Mouse (Mus musculus) thymus, postnatal 36 days (tissue): ENCODE measurements around the gene Gm10354.
"Not testable (repeated sequence)": the region's sequence is repeated elsewhere in the genome, so short reads cannot be mapped to it uniquely, and the experiment has no call there.

Source experiments
- DNase-seq, 2 experiments: peaks; one replicate each; pipeline ENCODE4 v3.0.0; 2022; ENCODE audit warnings: mixed read lengths in 2 of 2

Gene Gm10354

GRCm38 (mm10) chr5:14978835-14979234 lies at the start of gene Gm10354:
Gene Gm10354 (minus strand): TSS chr5:14978935.
- not testable (repeated sequence) for DNase-seq

- not testable (repeated sequence) for DNase-seq
These were observed 45.6 kb upstream of the Gm10354 start for GRCm38 (mm10) chr5:15024316-15024715.

- DNase-seq, result not testable (repeated sequence)
These were observed 41.3 kb upstream of the Gm10354 start for GRCm38 (mm10) chr5:15020067-15020466.

DNA sequence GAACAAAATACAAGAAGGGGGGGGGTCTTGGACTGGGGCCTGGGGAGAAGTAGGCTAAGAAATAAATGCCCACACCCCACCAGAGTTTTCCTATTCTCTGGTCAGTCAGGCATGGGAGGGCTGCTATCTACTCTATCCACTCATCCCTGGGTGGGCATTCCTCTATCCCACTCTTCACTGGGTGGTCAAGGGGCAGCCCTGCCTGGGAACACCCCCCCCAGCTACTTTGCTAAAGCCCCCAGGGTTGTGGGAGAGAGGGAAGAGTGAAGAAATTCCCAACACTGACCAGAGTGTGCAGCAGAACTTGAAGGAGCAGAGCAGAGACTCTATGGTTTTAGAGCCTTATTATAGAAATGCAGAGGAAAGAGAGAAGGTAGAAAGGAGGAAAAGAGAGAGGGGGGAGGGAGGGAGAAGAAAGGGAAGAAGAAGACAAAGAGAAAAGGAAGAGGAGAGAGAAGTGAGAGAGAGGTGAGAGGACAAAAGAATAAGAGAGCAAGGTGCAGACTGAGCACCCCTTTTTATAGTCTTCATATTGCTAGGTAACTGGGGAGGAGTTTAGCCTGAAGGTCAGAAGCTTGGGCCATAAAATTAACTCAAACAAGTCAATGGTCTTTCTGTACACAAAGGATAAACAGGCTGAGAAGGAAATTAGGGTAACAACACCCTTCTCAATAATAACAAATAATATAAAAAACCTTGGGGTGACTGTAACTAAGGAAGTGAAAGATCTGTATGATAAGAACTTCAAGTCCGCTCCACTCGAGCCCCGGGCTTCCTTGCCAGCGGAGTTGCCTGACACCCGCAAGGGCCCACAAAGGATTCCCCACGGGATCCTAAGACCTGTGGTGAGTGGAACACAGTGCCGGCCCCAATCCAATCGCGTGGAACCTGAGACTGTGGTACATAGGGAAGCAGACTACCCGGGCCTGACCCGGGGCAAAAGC lies 32.2 kb upstream of the Gm10354 start:
- not testable (repeated sequence) for DNase-seq

- not testable (repeated sequence) for DNase-seq
These were observed 28.2 kb upstream of the Gm10354 start for GRCm38 (mm10) chr5:15006907-15007306.

GRCm38 (mm10) chr5:15006288-15006687 lies 27.6 kb upstream of the Gm10354 start:
- DNase-seq, result not testable (repeated sequence)

- DNase-seq, result not testable (repeated sequence)
These were observed 26.8 kb upstream of the Gm10354 start for GRCm38 (mm10) chr5:15005584-15005983.

DNA sequence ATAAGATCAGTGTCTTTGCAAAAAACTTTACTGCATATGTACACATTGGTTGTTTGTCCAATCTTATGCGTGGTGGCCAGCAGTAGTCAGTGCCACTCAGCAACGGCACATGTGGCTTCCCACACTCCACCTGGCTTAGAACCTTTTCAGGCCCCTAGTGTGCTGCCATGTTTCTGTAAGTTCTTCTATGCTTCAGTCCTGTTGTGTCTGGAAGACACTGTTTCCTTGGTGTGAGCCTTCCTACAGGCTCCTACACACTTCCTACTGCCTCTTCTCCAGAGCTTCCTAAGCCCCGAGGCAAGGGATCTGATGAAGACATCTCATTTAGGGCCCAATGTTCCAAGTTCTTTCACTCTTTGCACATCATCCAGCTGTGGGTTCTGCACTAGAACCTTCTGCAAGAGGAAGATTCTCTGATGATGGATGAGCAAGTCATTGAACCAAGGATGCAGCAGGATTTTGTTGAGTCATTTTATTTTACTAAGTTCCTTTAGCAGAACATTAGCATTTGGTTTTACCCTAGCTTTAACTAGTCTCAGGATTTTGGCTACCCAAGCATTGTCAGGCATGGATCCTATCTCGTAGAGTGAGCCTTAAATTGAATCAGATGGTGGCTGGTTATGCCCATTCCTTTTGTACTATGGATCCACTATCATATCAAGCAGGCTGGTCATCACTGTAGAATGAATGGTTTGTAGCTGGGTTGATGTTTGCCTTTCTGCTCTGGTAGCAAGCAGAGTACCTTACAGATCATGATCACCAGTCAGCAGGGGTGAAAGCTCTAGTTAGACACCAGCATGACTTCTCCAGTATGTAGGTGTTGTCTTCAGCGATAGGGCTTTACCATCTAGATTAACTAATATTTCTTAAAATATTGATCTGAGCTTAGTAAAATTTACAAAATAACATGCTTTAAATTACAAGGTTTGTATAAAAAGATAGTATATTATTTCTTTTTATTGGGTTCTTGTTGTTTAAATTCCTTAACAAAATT lies 26.1 kb upstream of the Gm10354 start:
- not testable (repeated sequence) for DNase-seq

- DNase-seq, result not testable (repeated sequence)
These were observed 19.3 kb upstream of the Gm10354 start for GRCm38 (mm10) chr5:14998077-14998476.

DNA sequence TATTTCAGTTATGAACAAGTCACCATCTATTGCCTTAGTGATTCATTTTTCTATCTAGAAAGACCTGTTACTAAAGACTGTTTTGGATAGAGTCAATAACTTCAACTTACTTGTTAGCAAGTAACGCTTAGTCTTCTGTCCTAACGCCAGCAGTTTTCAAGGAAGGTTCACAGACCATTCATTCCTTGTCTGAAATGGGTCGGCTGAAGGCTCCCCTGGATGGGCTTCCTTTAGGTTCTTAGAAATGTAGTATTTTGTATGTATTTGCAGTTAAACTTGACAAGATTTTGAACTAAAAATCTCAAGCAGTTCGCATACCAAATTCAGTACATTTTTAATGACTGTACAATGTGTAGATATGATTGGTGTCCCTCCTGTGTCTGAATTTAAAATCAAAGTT lies 18.8 kb upstream of the Gm10354 start:
- not testable (repeated sequence) for DNase-seq

DNA sequence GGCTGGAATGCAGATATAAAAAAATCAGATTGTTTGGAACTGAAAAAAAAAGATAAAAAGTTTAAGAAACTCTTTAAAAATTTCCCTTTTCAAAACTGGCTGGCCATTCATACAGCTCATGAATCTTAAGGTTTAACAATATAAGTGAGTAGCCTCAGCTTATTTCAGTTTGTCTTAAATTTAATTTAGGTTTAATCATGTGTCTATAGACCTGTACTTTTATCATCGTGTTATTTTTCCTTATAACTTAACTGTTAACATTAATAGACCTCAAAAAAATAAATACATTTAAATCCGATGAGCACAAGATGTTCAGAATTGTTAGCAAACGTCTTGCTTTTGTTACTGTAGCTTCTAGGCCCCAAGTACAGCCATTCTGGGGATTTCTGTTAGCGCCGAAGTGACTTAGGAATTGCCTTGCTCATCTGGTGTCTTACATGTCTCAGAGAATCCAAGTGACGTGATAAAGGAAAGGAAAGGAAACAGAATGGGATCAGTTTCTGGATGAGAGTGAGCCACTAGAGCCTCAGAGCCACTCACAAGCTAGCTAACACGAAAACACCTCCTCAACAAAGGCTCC lies 18.0 kb upstream of the Gm10354 start:
- DNase-seq, result not testable (repeated sequence)

DNA sequence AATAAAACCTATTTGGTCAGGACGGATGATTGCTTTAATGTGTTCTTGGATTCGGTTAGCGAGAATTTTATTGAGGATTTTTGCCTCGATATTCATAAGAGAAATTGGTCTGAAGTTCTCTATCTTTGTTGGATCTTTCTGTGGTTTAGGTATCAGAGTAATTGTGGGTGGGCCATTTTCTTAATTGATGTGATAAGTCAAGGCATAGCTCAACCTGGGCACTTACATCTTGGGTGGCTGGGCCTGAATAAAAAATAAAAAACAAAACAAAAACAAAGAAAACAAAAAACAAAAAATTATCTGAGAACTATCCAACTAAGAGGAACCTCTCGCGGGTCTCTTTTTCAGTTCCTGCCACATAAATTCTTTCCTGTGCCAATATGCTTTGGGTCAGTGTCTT lies 15.4 kb upstream of the Gm10354 start:
- not testable (repeated sequence) for DNase-seq

GRCm38 (mm10) chr5:14990375-14991158 lies 11.8 kb upstream of the Gm10354 start:
- not testable (repeated sequence) for DNase-seq

DNA sequence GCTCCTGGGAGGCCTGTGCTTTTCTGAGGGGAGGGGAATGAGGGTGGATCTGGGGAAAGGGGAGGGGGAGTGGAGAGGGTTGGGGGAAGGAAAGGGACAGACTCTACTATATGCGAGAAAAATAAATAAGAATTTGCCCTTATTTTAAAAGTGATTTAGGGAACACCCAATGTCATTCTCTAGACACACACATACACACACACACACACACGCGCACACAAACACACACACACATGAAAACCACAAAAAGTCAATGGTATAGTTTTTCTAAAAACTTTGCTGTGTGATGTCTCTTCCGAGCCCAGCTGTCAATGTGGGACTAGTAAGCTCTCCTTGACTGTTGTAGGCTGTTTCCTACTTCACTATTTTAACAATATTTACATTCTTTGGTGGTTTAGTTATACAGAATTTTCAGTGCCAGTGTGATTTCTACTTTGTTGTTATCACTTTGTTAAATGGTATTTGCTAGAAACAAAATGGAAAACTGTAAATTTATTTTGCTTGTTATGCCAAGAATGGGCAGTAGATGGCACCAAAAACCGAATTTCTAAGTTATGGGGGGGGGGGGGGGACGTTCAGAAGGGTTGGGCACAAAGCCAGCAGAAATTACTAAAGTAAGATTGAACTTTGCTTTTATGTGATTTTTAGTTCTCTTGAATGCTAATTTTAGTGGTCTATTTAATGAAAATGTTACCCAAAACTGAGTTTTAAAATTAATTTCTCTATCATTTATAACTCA lies 8.1 kb upstream of the Gm10354 start:
- not testable (repeated sequence) for DNase-seq

- DNase-seq, result not testable (repeated sequence)
These were observed 1.4 kb downstream of the Gm10354 start for GRCm38 (mm10) chr5:14977368-14977767.

- DNase-seq, result not testable (repeated sequence)
These were observed 3.4 kb downstream of the Gm10354 start for GRCm38 (mm10) chr5:14975294-14975693.

DNA sequence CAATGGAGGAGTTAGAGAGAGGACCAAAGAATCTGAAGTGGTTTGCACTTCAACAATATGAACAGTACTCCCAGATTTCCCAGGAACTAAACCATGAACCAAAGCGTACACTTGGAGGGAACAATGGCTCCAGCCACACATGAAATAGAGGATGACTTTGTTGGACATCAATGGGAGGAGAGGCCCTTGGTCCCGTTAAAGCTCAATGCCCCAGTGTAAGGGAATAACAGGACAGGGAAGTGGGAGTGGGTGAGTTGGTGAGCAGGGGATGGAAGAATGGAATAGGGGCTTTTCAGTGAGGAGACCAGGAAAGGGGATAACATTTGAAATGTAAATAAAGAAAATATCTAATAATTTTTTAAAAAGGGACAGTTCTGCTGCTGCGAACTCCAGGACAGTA lies 5.9 kb downstream of the Gm10354 start:
- DNase-seq, result not testable (repeated sequence)

- DNase-seq, result not testable (repeated sequence)
These were observed 14.9 kb downstream of the Gm10354 start for GRCm38 (mm10) chr5:14963821-14964220.

DNA sequence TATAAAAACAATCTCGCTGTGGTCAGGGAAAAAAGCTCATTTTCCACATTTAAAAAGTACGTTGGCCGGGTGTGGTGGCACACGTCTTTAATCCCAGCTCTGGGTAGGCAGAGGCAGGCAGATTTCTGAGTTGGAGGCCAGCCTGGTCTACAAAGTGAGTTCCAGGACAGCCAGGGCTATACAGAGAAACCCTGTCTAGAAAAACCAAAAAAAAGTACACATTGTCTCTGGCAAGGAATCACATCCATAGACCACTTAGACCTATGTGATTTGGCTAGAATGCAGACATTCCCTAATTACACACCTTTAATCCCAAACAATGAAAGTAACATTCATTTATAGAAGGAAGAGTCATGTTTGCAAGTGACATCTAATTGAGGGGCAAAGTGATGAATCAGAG lies 17.2 kb downstream of the Gm10354 start:
- DNase-seq, result not testable (repeated sequence)

DNA sequence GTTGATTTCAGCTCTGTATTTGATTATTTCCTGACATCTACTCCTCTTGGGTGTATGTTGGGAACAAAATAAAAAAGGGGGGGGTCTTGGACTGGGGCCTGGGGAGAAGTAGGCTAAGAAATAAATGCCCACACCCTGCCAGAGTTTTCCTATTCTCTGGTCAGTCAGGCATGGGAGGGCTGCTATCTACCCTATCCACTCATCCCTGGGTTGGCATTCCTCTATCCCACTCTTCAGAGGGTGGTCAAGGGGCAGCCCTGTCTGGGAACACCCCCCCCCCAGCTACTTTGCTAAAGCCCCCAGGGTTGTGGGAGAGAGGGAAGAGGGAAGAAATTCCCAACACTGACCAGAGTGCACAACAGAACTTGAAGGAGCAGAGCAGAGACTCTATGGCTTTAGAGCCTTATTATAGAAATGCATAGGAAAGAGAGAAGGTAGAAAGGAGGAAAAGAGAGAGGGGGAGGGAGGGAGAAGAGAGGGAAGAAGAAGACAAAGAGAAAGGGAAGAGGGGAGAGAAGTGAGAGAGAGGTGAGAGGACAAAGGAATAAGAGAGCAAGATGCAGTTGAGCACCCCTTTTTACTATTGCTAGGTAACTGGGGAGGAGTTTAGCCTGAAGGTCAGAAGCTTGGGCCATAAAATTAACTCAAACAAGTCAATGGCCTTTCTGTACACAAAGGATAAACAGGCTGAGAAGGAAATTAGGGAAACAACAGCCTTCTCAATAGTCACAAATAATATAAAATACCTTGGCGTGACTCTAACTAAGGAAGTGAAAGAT lies 22.6 kb downstream of the Gm10354 start:
- not testable (repeated sequence) for DNase-seq
